Mouse (Mus musculus) heart, embryonic 13.5 days (tissue): Measurements from ENCODE around the gene Mtif3. TPM values are rescaled to one million over a fixed set of nuclear protein-coding genes. Genes with fewer than 3 reads are reported as not detected.

Source experiments
- ATAC-seq: fragments of 200-750 bp; cut with Nextera tagmentation; 2 replicates; pipeline ENCODE4 v1.8.0; 2017; ENCODE audit warnings: moderate TSS enrichment; ENCODE audit not compliant: insufficient number of reproducible peaks, low FRiP score, low TSS enrichment; ENCODE audit errors: extremely low read depth
- H3K27ac ChIP-seq: fragments of 300-500 bp; sonication (generic); replicated peaks from 2 replicates; pipeline ENCODE4 v1.5.1; 2015; ENCODE audit warnings: moderate library complexity, mild to moderate bottlenecking, inconsistent platforms
- H3K27me3 ChIP-seq: fragments of 300-500 bp; sonication (generic); replicated peaks from 2 replicates; pipeline ENCODE4 v1.6.1; 2015; ENCODE audit warnings: mild to moderate bottlenecking, inconsistent platforms
- H3K36me3 ChIP-seq: fragments of 300-500 bp; sonication (generic); 2 replicates; pipeline ENCODE4 v1.6.1; 2015; ENCODE audit warnings: mild to moderate bottlenecking, inconsistent platforms
- H3K4me1 ChIP-seq: fragments of 300-500 bp; sonication (generic); 2 replicates; pipeline ENCODE4 v1.6.1; 2015; ENCODE audit warnings: inconsistent platforms
- H3K4me2 ChIP-seq: fragments of 300-500 bp; sonication (generic); 2 replicates; pipeline ENCODE4 v1.6.1; 2015; ENCODE audit warnings: inconsistent platforms, mild to moderate bottlenecking, moderate library complexity
- H3K4me3 ChIP-seq: fragments of 300-500 bp; sonication (generic); 2 replicates; pipeline ENCODE4 v1.5.1; 2015; ENCODE audit warnings: moderate library complexity, mild to moderate bottlenecking, inconsistent platforms
- H3K9ac ChIP-seq: fragments of 300-500 bp; sonication (generic); 2 replicates; pipeline ENCODE4 v1.6.1; 2015; ENCODE audit warnings: inconsistent platforms, mild to moderate bottlenecking, moderate library complexity
- H3K9me3 ChIP-seq: fragments of 300-500 bp; sonication (generic); 2 replicates; pipeline ENCODE4 v1.6.1; 2016; ENCODE audit warnings: inconsistent platforms
- WGBS: fragments of 180-500 bp; shearing (Covaris S2); methylation state at CpG from one replicate; pipeline ENCODE4 v1.1.7; 2015; ENCODE audit warnings: mixed read lengths; 5-methylcytosine and 5-hydroxymethylcytosine counted together
- polyA plus RNA-seq: library from polyadenylated mRNA; unstranded; fragments of >200 nt; fragmentation: Nextera tagmentation; extraction: Ambion mirVana; gene quantifications from 2 replicates; pipeline ENCODE4 v1.2.1, GENCODE M21; 2015

The Mtif3 gene
- polyA plus RNA-seq, 1 experiment from 2014 or later: 22.7 TPM

DNA sequence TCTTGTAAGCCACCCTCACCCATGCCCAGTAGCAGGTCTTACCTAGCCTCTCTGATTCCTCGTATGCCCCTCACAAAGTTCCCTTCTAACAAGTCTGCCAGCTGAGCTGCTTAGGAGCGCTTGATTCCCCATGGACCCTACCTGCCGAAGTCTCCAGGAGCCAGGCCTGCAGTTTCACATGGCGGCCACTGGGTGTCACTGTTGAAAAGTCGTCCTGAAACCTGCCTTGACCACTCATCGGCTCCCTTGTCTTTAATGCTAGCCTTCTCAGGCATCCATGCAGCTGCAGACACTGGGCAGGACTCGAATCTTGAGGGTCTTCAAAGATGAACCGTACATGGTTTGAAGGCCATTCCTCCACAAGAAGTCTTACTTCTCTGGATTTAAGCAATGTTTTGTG lies 19.6 kb upstream of the Mtif3 start:
- Histone ChIP-seq H3K9me3 (no peaks in the 10 kb centered on the region), H3K4me1 (no peaks in the 10 kb centered on the region), H3K27me3 (peaks cover 62% of the 10 kb centered on the region), H3K4me2 (no peak overlapping the region), H3K9ac (no peak overlapping the region), H3K4me3 (no peak overlapping the region), H3K36me3 (no peaks in the 10 kb centered on the region), H3K27ac (no peak overlapping the region)
- ATAC-seq: no peak
- WGBS: 7% methylated on average over 8 of the region's 8 CpGs

DNA sequence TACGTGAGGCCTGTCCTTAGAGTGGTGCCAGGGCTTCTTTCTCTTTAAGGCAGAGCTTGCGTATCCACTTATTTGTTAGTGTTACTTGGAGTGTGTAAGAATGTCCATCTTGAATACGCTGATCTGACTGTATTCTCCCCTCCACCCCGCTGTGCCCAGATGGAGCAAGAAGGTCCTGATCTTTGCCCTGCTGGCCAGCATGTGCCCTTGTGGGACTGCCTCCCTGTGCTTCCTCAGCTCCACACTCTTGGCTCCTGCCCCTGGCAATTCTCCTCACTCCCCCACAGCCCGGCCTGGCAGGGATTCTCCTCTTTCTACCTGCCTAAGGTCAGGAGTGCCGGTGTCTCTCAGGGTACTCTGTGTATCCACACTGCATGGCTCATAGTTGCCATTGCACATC lies 17.8 kb upstream of the Mtif3 start:
- H3K36me3 ChIP-seq: no peaks in the 10 kb centered on the region
- H3K4me3 ChIP-seq: no peak overlapping the region
- WGBS: 76% methylated on average over 6 of the region's 6 CpGs
- H3K27me3 ChIP-seq: peaks cover 51% of the 10 kb centered on the region
- H3K27ac ChIP-seq: no peak overlapping the region
- no peaks in the 10 kb centered on the region for H3K9me3 ChIP-seq
- ATAC-seq: no peak
- H3K9ac ChIP-seq: no peak overlapping the region
- no peak overlapping the region for H3K4me2 ChIP-seq
- no peaks in the 10 kb centered on the region for H3K4me1 ChIP-seq

DNA sequence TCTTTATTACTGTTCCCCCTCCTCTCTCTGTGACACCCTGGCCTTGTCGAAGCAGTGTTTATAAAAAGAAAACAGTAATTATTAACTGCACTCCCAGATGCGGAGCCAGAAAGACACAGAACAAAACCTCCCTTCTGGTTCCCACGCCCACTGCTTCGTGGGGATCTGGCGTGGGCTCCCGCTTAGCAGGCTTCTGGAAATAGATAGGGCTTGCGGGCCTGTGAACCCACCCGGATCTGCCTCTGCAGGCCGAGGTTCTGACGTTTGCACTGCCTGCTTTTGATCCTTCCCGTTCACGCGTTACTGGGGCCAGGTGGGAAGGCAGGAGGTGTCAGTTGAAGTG lies 11.2 kb upstream of the Mtif3 start:
- H3K36me3 ChIP-seq: no peaks in the 10 kb centered on the region
- H3K4me2 ChIP-seq: no peak overlapping the region
- H3K4me3 ChIP-seq: no peak overlapping the region
- 43% methylated on average over 13 of the region's 13 CpGs for WGBS
- H3K27ac ChIP-seq: no peak overlapping the region
- H3K27me3 ChIP-seq: no peaks in the 10 kb centered on the region; the same call in 1 of the 2 replicates
- H3K9ac ChIP-seq: no peak overlapping the region
- H3K4me1 ChIP-seq: 0 out of 2 replicates have a peak, but pooled peaks cover 3% of the 10 kb centered on the region
- ATAC-seq: no peak
- no peaks in the 10 kb centered on the region for H3K9me3 ChIP-seq

DNA sequence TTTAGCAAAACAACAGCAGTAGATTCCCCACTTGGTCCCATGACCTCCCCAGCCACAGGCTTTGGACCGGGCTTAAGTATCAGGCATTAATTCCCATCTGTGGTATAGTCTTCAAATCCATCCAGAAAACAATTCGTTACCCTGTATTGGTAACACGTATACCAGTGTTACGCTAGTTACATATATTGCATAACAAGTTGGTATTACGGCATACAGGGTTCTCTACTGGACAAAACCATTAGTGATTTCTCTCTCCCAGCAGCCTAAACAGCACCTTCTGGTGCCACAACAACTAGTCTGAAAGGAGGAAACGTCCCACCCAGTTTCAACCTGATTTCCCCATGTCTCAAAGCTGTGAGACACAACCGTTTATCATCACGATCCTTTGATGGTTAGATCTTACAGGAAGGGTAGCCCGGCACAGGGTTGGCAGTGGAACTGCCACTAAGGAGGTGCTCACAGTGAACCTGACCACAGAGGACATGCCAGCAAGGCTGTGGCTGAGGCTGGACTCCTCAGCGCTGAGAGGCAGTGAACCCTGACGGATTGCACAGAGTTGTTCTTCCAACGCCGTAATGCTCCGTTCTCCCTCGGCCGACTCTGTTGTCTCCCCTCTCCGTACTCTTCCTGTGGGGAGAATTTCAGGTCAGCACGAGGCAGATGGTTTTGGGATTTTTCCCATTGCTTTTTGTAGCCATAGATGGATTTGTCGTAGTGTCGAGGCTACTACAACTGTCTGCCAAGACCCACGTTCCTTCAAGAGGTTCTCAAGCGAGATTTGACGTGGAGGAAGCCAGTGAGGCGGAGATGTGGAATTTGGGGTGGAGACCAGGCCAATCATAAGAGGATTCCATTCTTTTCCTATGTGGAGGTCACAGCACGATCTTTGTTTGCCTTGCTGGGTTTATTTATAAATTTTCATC lies 10.5 kb upstream of the Mtif3 start:
- no peak overlapping the region for H3K4me2 ChIP-seq

DNA sequence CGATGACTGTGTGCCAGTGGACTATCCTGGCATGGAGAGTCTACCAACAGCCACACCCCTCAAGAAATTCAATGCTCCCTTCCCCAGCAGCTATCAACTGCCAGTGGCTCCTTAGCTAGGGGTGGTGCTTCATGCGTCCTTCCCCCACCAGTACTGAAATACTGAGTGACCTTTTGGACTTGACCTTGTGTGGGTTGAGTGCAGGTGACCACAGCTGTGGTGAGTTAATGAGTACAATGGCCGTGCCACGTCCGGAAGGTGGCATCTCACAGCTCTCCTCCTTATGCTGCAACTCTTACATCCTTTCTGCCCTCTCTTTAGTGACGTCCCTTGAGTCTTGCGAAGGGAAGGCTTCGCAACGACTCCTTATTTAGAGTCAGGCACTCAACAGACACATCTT lies 9.8 kb upstream of the Mtif3 start:
- ATAC-seq: no peak
- Histone ChIP-seq H3K4me3 (no peak overlapping the region), H3K4me1 (0 out of 2 replicates have a peak, but pooled peaks cover 3% of the 10 kb centered on the region), H3K9me3 (no peaks in the 10 kb centered on the region), H3K27ac (no peak overlapping the region), H3K27me3 (peaks cover 4% of the 10 kb centered on the region; the same call in 1 of the 2 replicates), H3K36me3 (no peaks in the 10 kb centered on the region), H3K9ac (no peak overlapping the region), H3K4me2 (no peak overlapping the region)
- WGBS: 82% methylated on average over 9 of the region's 9 CpGs

More for the DNA sequence above, 10.5 kb upstream of the Mtif3 start:
- Histone ChIP-seq H3K36me3 (no peaks in the 10 kb centered on the region), H3K4me1 (0 out of 2 replicates have a peak, but pooled peaks cover 3% of the 10 kb centered on the region), H3K9ac (no peak overlapping the region), H3K27me3 (peaks cover under 1% of the 10 kb centered on the region; the same call in 1 of the 2 replicates), H3K27ac (no peak overlapping the region), H3K4me3 (no peak overlapping the region), H3K9me3 (no peaks in the 10 kb centered on the region)
- 73% methylated on average over 25 of the region's 25 CpGs for WGBS
- no peak for ATAC-seq

DNA sequence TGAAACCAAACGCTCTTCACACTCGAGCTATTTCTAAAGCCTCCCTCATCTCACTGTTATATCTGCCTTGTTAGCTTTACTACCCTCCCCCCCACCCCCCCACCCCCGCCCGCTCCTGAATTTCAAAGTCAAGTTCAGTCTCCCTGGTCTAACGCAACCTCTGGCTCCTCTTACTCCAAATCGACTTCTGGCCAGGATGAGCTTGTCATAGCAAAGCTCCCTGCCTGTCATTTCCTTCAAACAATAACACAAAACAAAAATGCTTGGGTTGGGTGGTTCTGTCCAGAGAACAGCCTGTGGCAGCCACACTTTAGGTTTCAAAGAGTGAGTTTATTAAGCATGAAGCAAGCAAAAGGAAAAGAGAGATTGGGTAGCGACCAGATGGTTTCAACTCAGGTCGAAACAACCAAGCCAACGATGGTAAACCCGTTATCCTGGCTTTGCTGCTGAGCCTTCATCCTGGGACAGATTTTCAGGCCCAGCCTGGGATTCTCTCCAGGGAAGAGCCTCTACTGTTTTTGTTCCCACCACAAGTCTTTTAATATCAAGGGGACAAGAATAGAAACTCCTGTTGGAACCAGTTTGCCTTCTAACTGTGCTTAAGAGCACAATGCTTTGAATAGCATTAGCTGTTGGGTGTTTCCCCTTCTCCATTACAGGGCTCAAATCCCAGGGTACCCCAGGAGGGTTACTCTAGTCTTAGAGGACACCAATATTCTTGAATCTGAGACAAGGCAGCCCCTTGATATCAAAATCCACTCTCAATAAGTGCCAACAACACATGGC lies 8.4 kb upstream of the Mtif3 start:
- no peak overlapping the region for H3K4me3 ChIP-seq
- ATAC-seq: no peak
- no peaks in the 10 kb centered on the region for H3K36me3 ChIP-seq
- H3K4me2 ChIP-seq: no peak overlapping the region
- H3K9ac ChIP-seq: no peak overlapping the region
- 54% methylated on average over 10 of the region's 10 CpGs for WGBS
- 0 out of 2 replicates have a peak, but pooled peaks cover 3% of the 10 kb centered on the region for H3K4me1 ChIP-seq
- no peaks in the 10 kb centered on the region for H3K9me3 ChIP-seq
- H3K27ac ChIP-seq: no peak overlapping the region
- H3K27me3 ChIP-seq: peaks cover 4% of the 10 kb centered on the region; the same call in 1 of the 2 replicates

DNA sequence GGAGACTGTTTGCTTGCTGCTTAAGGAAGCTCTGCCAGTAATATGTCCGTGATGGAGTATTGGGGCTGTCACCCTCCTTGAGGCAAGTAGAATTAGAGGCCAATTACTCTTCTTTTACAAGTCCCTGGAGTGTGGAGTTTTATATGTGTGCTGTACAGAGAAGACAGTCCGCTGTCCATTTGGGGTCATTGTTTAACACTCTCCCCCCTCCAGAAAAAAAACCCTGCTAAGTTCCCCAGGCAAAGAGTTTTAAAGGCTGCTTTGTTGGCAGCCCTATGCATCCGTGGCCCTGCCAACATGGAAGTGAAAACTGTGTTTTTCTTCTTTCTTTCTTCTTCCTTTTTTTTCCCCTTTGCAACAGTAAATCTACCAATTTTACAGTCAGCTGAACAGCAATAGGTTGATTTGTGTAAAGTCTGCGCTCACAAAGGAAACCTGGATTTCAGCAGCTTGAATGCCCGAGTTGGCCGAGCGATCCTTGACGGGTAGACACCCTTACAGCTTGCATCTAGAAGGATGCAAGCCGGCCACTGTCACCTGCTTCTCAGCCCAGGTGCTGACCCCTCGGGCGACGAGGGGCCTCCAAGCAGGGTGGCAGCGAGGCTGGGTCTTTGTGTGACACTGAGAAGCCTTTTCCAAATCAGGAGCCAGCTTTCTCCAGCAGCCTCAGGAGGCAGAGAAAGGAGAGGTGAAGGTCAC lies 5.2 kb upstream of the Mtif3 start:
- no peak for ATAC-seq
- Histone ChIP-seq H3K9me3 (no peaks in the 10 kb centered on the region), H3K9ac (no peak overlapping the region), H3K27ac (no peak overlapping the region), H3K36me3 (no peaks in the 10 kb centered on the region), H3K4me2 (no peak overlapping the region), H3K4me1 (peaks cover 3% of the 10 kb centered on the region; the same call in 1 of the 2 replicates), H3K4me3 (no peak overlapping the region), H3K27me3 (peaks cover 4% of the 10 kb centered on the region; the same call in 1 of the 2 replicates)
- 72% methylated on average over 13 of the region's 13 CpGs for WGBS

DNA sequence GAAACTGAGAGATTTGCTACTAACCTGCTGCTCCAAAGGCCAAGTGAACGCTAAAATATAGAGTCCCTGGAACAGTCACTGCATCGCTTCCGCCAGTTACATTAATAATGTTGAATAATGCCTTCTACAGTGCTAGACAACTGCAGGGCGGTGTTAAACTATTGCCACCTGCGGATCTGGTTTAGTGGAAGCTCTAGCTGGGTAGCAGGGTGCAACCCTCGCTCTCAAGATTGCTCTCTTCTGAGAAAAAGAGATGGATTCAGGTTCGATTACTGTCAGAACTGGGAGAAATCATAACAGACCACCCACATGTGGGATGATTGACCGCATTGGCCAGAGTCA lies 308 bp upstream of the Mtif3 start:
- Histone ChIP-seq H3K27me3 (peaks cover 2% of the 10 kb centered on the region; the same call in 1 of the 2 replicates), H3K27ac (no peak overlapping the region), H3K9ac (peak overlapping the region; percentile 91), H3K9me3 (no peaks in the 10 kb centered on the region), H3K4me1 (peaks cover 11% of the 10 kb centered on the region), H3K36me3 (peaks cover 20% of the 10 kb centered on the region), H3K4me3 (peak overlapping the region; percentile 99), H3K4me2 (peak overlapping the region; percentile 86)
- no peak for ATAC-seq
- WGBS: 55% methylated on average over 8 of the region's 8 CpGs

DNA sequence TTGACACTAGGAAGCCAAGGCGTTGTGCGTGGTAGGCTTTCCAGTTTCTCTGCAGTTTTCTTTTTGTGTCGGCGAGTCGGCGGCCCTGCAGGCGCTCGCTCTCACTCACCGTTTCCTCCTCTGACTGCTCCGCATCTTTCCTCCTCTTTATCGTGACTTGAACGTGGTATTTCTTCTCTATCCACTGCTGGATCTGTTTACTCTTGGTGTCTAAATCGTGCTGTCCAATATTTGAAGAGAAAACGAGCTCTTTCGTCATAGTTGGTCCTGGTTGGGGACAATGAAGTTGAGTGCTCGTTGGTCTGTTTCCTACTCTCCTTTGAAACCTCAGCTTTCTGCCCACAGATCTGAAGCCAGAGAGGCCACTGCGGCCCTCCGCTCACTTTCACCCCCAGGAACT lies 6.9 kb downstream of the Mtif3 start:
- WGBS: 90% methylated on average over 18 of the region's 18 CpGs
- ATAC-seq: no peak
- H3K27ac ChIP-seq: no peak overlapping the region
- no peaks in the 10 kb centered on the region for H3K9me3 ChIP-seq
- no peaks in the 10 kb centered on the region for H3K4me1 ChIP-seq
- H3K36me3 ChIP-seq: peaks cover 91% of the 10 kb centered on the region
- no peak overlapping the region for H3K4me2 ChIP-seq
- H3K27me3 ChIP-seq: no peaks in the 10 kb centered on the region
- no peak overlapping the region for H3K9ac ChIP-seq
- H3K4me3 ChIP-seq: no peak overlapping the region

DNA sequence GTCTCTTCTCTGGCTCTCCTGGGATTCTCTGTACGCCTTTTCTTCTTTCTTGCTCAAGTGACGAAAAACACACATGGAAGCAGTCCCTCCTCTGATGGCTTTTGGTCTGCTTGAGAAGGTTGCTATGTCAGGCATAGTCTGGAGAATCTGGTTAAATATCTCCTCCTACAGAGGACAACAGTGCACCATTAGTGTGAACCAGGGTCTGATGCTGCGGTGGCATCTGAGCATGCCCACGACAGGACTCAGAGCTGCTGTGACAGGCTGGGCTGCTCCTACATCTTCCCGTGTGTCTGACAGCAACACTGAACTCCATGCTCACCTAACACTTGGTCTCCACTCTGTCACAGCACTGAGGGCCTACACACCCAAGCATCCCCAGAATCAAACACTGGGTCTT lies 7.9 kb downstream of the Mtif3 start:
- Histone ChIP-seq H3K4me3 (no peak overlapping the region), H3K9ac (no peak overlapping the region), H3K4me1 (no peaks in the 10 kb centered on the region), H3K27me3 (no peaks in the 10 kb centered on the region), H3K4me2 (no peak overlapping the region), H3K36me3 (peaks cover 95% of the 10 kb centered on the region), H3K9me3 (no peaks in the 10 kb centered on the region), H3K27ac (no peak overlapping the region)
- 72% methylated on average over 5 of the region's 5 CpGs for WGBS
- ATAC-seq: no peak

DNA sequence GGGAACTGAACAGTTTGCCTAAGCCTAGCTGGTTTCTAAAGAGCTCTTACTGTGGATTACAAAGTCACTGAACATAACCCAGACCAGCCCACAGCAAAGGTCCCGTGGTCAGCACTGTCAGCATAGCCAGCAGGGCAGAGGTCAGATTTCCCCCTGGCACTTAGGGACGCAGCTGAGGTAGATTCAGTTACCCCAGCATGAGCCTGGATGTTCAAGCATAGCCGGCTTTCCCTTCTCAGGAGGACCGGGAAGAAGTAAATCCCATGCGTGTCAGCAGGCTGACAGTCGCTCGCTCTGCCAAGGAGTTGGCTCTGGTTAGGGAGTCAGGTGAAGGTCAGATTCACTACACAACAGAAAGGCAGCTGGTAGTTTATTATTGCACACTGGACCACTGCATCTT lies 9.0 kb downstream of the Mtif3 start:
- Histone ChIP-seq H3K4me1 (peaks cover 6% of the 10 kb centered on the region), H3K4me3 (no peak overlapping the region), H3K9ac (no peak overlapping the region), H3K4me2 (no peak overlapping the region), H3K9me3 (no peaks in the 10 kb centered on the region), H3K27ac (no peak overlapping the region), H3K36me3 (peaks cover 91% of the 10 kb centered on the region), H3K27me3 (no peaks in the 10 kb centered on the region)
- WGBS: 87% methylated on average over 7 of the region's 7 CpGs
- ATAC-seq: no peak
